Mouse (Mus musculus): ENCODE measurements around the gene Gdap1l1. TPM values are rescaled to one million over a fixed set of nuclear protein-coding genes. Genes with fewer than 3 reads are reported as not detected.

The Gdap1l1 gene
- polyA plus RNA-seq, 1 experiment from 2014 or later: 0.78 TPM

- Histone ChIP-seq H3K9me3 (no peaks in the 10 kb centered on the region), H3K9ac (no peak overlapping the region), H3K27ac (no peak overlapping the region), H3K4me1 (peaks cover 9% of the 10 kb centered on the region), H3K36me3 (peaks cover 31% of the 10 kb centered on the region), H3K4me3 (no peak overlapping the region), H3K27me3 (no peaks in the 10 kb centered on the region), H3K4me2 (replicated peaks) (no peak overlapping the region)
- ATAC-seq (ENCODE audit: low FRiP score, low read depth): no peak
- 97% methylated on average over 15 of the region's 15 CpGs for WGBS
Observed at GRCm38 (mm10) chr2:163469711-163470110, 31.4 kb downstream of the Gdap1l1 start.

- no peak for ATAC-seq (ENCODE audit: low FRiP score, low read depth)
- H3K4me2 ChIP-seq (replicated peaks): peak overlapping the region; percentile 89
- no peaks in the 10 kb centered on the region for H3K9me3 ChIP-seq
- no peaks in the 10 kb centered on the region for H3K27me3 ChIP-seq
- H3K4me1 ChIP-seq: peaks cover 9% of the 10 kb centered on the region
- no peak overlapping the region for H3K27ac ChIP-seq
- WGBS: 83% methylated on average over 3 of the region's 3 CpGs
- peak overlapping the region; percentile 83 for H3K4me3 ChIP-seq
- H3K9ac ChIP-seq: peak overlapping the region; percentile 26; the same call in 1 of the 2 replicates
- H3K36me3 ChIP-seq: peaks cover 31% of the 10 kb centered on the region
Observed at GRCm38 (mm10) chr2:163471136-163471535, 32.9 kb downstream of the Gdap1l1 start.

GRCm38 (mm10) chr2:163471710-163472465, 33.6 kb downstream of the Gdap1l1 start:
- H3K27me3 ChIP-seq: no peaks in the 10 kb centered on the region
- peaks cover 9% of the 10 kb centered on the region for H3K4me1 ChIP-seq
- 5% methylated on average over 36 of the region's 36 CpGs for WGBS
- H3K36me3 ChIP-seq: peaks cover 26% of the 10 kb centered on the region
- ATAC-seq (ENCODE audit: low FRiP score, low read depth): peak; percentile 4; the same call in 1 of the 2 replicates
- peak overlapping the region; percentile 89 for H3K4me2 ChIP-seq (replicated peaks)
- peak overlapping the region; percentile 83 for H3K4me3 ChIP-seq
- no peak overlapping the region; the same call in 1 of the 2 replicates for H3K27ac ChIP-seq
- no peaks in the 10 kb centered on the region for H3K9me3 ChIP-seq
- peak overlapping the region; percentile 81 for H3K9ac ChIP-seq

GRCm38 (mm10) chr2:163472466-163472851, 34.2 kb downstream of the Gdap1l1 start, which contains the start of gene Fitm2:
Gene Fitm2 (minus strand): TSS chr2:163472629.
- peaks cover 24% of the 10 kb centered on the region for H3K36me3 ChIP-seq
- peaks cover 9% of the 10 kb centered on the region for H3K4me1 ChIP-seq
- H3K4me2 ChIP-seq (replicated peaks): peak within 1 kb of the TSS; percentile 89
- peak within 1 kb of the TSS; percentile 83 for H3K4me3 ChIP-seq
- peak; percentile 97 for ATAC-seq (ENCODE audit: low FRiP score, low read depth)
- no peaks in the 10 kb centered on the region for H3K27me3 ChIP-seq
- under 1% methylated on average over 30 of the region's 30 CpGs for WGBS
- no peak within 1 kb of the TSS; the same call in 1 of the 2 replicates for H3K27ac ChIP-seq
- peak within 1 kb of the TSS; percentile 81 for H3K9ac ChIP-seq
- H3K9me3 ChIP-seq: no peaks in the 10 kb centered on the region

- ATAC-seq (ENCODE audit: low FRiP score, low read depth): no peak
- Histone ChIP-seq H3K4me3 (no peak overlapping the region), H3K4me1 (peaks cover 8% of the 10 kb centered on the region), H3K36me3 (no peaks in the 10 kb centered on the region), H3K27me3 (peaks cover 36% of the 10 kb centered on the region), H3K9me3 (no peaks in the 10 kb centered on the region), H3K27ac (no peak overlapping the region), H3K4me2 (replicated peaks) (no peak overlapping the region), H3K9ac (no peak overlapping the region)
- 56% methylated on average over 18 of the region's 18 CpGs for WGBS
Observed at GRCm38 (mm10) chr2:163480191-163480825, 42.0 kb downstream of the Gdap1l1 start.

- Histone ChIP-seq H3K27ac (no peak overlapping the region), H3K4me1 (peaks cover 8% of the 10 kb centered on the region), H3K36me3 (no peaks in the 10 kb centered on the region), H3K9ac (peak overlapping the region; percentile 45; the same call in 1 of the 2 replicates), H3K9me3 (no peaks in the 10 kb centered on the region), H3K4me2 (replicated peaks) (peak overlapping the region; percentile 59), H3K4me3 (peak overlapping the region; percentile 23), H3K27me3 (peaks cover 36% of the 10 kb centered on the region)
- ATAC-seq (ENCODE audit: low FRiP score, low read depth): peak; percentile 69
- WGBS: 1% methylated on average over 21 of the region's 21 CpGs
Observed at GRCm38 (mm10) chr2:163481539-163482029, 43.3 kb downstream of the Gdap1l1 start.

- no peaks in the 10 kb centered on the region for H3K9me3 ChIP-seq
- H3K27ac ChIP-seq: no peak overlapping the region
- H3K4me3 ChIP-seq: no peak overlapping the region
- H3K36me3 ChIP-seq: no peaks in the 10 kb centered on the region
- no peak overlapping the region for H3K9ac ChIP-seq
- WGBS: 89% methylated on average over 3 of the region's 3 CpGs
- 0 out of 2 replicates have a peak, but pooled peaks cover 4% of the 10 kb centered on the region for H3K4me1 ChIP-seq
- H3K4me2 ChIP-seq (replicated peaks): no peak overlapping the region
- ATAC-seq (ENCODE audit: low FRiP score, low read depth): no peak
- peaks cover 12% of the 10 kb centered on the region for H3K27me3 ChIP-seq
Observed at GRCm38 (mm10) chr2:163487360-163487759, 49.1 kb downstream of the Gdap1l1 start.

- 0 out of 2 replicates have a peak, but pooled peaks cover 4% of the 10 kb centered on the region for H3K4me1 ChIP-seq
- H3K27me3 ChIP-seq: peaks cover 5% of the 10 kb centered on the region; the same call in 1 of the 2 replicates
- H3K4me3 ChIP-seq: no peak overlapping the region
- no peaks in the 10 kb centered on the region for H3K36me3 ChIP-seq
- WGBS: 58% methylated on average over 5 of the region's 5 CpGs
- H3K4me2 ChIP-seq (replicated peaks): no peak overlapping the region
- H3K9me3 ChIP-seq: no peaks in the 10 kb centered on the region
- no peak overlapping the region for H3K9ac ChIP-seq
- no peak overlapping the region for H3K27ac ChIP-seq
- no peak for ATAC-seq (ENCODE audit: low FRiP score, low read depth)
Observed at GRCm38 (mm10) chr2:163489725-163490291, 51.5 kb downstream of the Gdap1l1 start.

GRCm38 (mm10) chr2:163490656-163491055, 52.4 kb downstream of the Gdap1l1 start:
- no peak for ATAC-seq (ENCODE audit: low FRiP score, low read depth)
- Histone ChIP-seq H3K9me3 (no peaks in the 10 kb centered on the region), H3K36me3 (no peaks in the 10 kb centered on the region)

GRCm38 (mm10) chr2:163491351-163491750, 53.1 kb downstream of the Gdap1l1 start:
- no peak overlapping the region for H3K4me2 ChIP-seq (replicated peaks)
- 0 out of 2 replicates have a peak, but pooled peaks cover 4% of the 10 kb centered on the region for H3K4me1 ChIP-seq
- H3K27me3 ChIP-seq: peaks cover 5% of the 10 kb centered on the region; the same call in 1 of the 2 replicates
- H3K36me3 ChIP-seq: no peaks in the 10 kb centered on the region
- ATAC-seq (ENCODE audit: low FRiP score, low read depth): no peak
- no peak overlapping the region for H3K4me3 ChIP-seq
- no peaks in the 10 kb centered on the region for H3K9me3 ChIP-seq
- WGBS: 67% methylated on average over 7 of the region's 7 CpGs
- H3K27ac ChIP-seq: no peak overlapping the region
- H3K9ac ChIP-seq: no peak overlapping the region

More at GRCm38 (mm10) chr2:163490656-163491055, 52.4 kb downstream of the Gdap1l1 start:
- 89% methylated on average over 17 of the region's 17 CpGs for WGBS
- Histone ChIP-seq H3K4me2 (replicated peaks) (no peak overlapping the region), H3K27ac (no peak overlapping the region), H3K4me3 (no peak overlapping the region), H3K4me1 (0 out of 2 replicates have a peak, but pooled peaks cover 4% of the 10 kb centered on the region), H3K27me3 (peaks cover 5% of the 10 kb centered on the region; the same call in 1 of the 2 replicates), H3K9ac (no peak overlapping the region)

GRCm38 (mm10) chr2:163492018-163492417, 53.7 kb downstream of the Gdap1l1 start, which contains the start of gene R3hdml:
Gene R3hdml (plus strand): TSS chr2:163492318.
- Histone ChIP-seq H3K9me3 (no peaks in the 10 kb centered on the region), H3K4me1 (0 out of 2 replicates have a peak, but pooled peaks cover 4% of the 10 kb centered on the region), H3K36me3 (no peaks in the 10 kb centered on the region), H3K9ac (no peak within 1 kb of the TSS), H3K4me3 (no peak within 1 kb of the TSS), H3K27ac (no peak within 1 kb of the TSS), H3K27me3 (peaks cover 5% of the 10 kb centered on the region; the same call in 1 of the 2 replicates), H3K4me2 (replicated peaks) (no peak within 1 kb of the TSS)
- no peak for ATAC-seq (ENCODE audit: low FRiP score, low read depth)
- WGBS: 68% methylated on average over 5 of the region's 5 CpGs
